Mouse (Mus musculus): ENCODE data around the gene Oxct1.

- TF ChIP-seq CTCF (IDR thresholded peaks at IDR 0.05) = no peak
- TF ChIP-seq POLR2A (IDR thresholded peaks at IDR 0.05; ENCODE audit: insufficient read depth, low read depth, low read length) = no peak
- TF ChIP-seq EP300 (IDR thresholded peaks at IDR 0.05; ENCODE audit: insufficient read depth, low read depth, low read length) = no peak
Measured at GRCm38 (mm10) chr15:4027671-4028410, 1.7 kb downstream of the Oxct1 start.
